Mouse (Mus musculus) Muller cell, postnatal 12 days (primary cell): ENCODE results near the gene Gm11020.
A peak's percentile ranks its signal among the peaks of the same experiment; 100 is the strongest.

ENCODE experiments used
- DNase-seq: peaks from one replicate; pipeline ENCODE4 v3.0.0-alpha.2; 2015; ENCODE audit errors: inconsistent ontology term

The Gm11020 gene

GRCm38 (mm10) chr8:104342426-104342825 lies 21.1 kb downstream of the Gm11020 start:
- no peak for DNase-seq

GRCm38 (mm10) chr8:104343957-104344356 lies 22.6 kb downstream of the Gm11020 start:
- DNase-seq = peak; percentile 83

GRCm38 (mm10) chr8:104344622-104345021 lies 23.3 kb downstream of the Gm11020 start:
- DNase-seq = no peak

- DNase-seq = no peak
Observed at GRCm38 (mm10) chr8:104346706-104347105, 25.3 kb downstream of the Gm11020 start.

- DNase-seq = no peak
Observed at GRCm38 (mm10) chr8:104348971-104349370, 27.6 kb downstream of the Gm11020 start.

GRCm38 (mm10) chr8:104350047-104350446 lies 28.7 kb downstream of the Gm11020 start:
- no peak for DNase-seq

- DNase-seq = no peak
Observed at GRCm38 (mm10) chr8:104353186-104353585, 31.8 kb downstream of the Gm11020 start.

- DNase-seq = no peak
Observed at GRCm38 (mm10) chr8:104354504-104354903, 33.1 kb downstream of the Gm11020 start.

- DNase-seq = no peak
Observed at GRCm38 (mm10) chr8:104358637-104359036, 37.3 kb downstream of the Gm11020 start.

- DNase-seq = no peak
Observed at GRCm38 (mm10) chr8:104359778-104360456, 38.5 kb downstream of the Gm11020 start.

GRCm38 (mm10) chr8:104365695-104366094 lies 44.3 kb downstream of the Gm11020 start:
- no peak for DNase-seq

GRCm38 (mm10) chr8:104367398-104367797 lies 46.0 kb downstream of the Gm11020 start:
- peak; percentile 38 for DNase-seq

GRCm38 (mm10) chr8:104369591-104369990 lies 48.2 kb downstream of the Gm11020 start:
- no peak for DNase-seq

- peak; percentile 69 for DNase-seq
Observed at GRCm38 (mm10) chr8:104370071-104370470, 48.7 kb downstream of the Gm11020 start.

GRCm38 (mm10) chr8:104371121-104371520 lies 49.8 kb downstream of the Gm11020 start:
- no peak for DNase-seq
